Mouse (Mus musculus) CH12.LX (cell line): Measurements from ENCODE around the gene Ehd1. TPM values are rescaled to one million over a fixed set of nuclear protein-coding genes. Genes with fewer than 3 reads are reported as not detected.

Experiments used
- DNase-seq: peaks from one replicate; pipeline ENCODE4 v3.0.0-alpha.2; 2013; ENCODE audit errors: extremely low read depth
- H3K27ac ChIP-seq: 2 replicates; pipeline ENCODE4 v1.5.1; 2012; ENCODE audit warnings: low read depth, mild to moderate bottlenecking, control low read depth, moderate library complexity; ENCODE audit not compliant: insufficient read depth
- H3K27me3 ChIP-seq: replicated peaks from 2 replicates; pipeline ENCODE3; 2012; ENCODE audit warnings: inconsistent platforms
- H3K36me3 ChIP-seq, 2 experiments: replicated peaks in 1 of 2; 2 replicates each; pipeline versions ENCODE3 to v1.6.1; 2012; ENCODE audit warnings: inconsistent platforms in 1 of 2, low read length in 1 of 2, mild to moderate bottlenecking in 1 of 2, mixed read lengths in 1 of 2, moderate library complexity in 1 of 2; ENCODE audit not compliant: control insufficient read depth in 1 of 2, insufficient read depth in 1 of 2
- H3K4me1 ChIP-seq, 2 experiments: 2 replicates each; pipeline ENCODE4 v1.6.1; 2012; ENCODE audit warnings: inconsistent platforms in 1 of 2, moderate library complexity in 1 of 2; ENCODE audit not compliant: insufficient read depth in 2 of 2, control insufficient read depth in 1 of 2
- H3K4me2 ChIP-seq: 2 replicates; pipeline ENCODE4 v1.6.1; 2012; ENCODE audit warnings: low read depth, mild to moderate bottlenecking, control low read depth; ENCODE audit not compliant: poor library complexity, insufficient read depth, severe bottlenecking
- H3K4me3 ChIP-seq, 3 experiments: fragments of 150-350 bp in 1 of 3; sonication (generic) in 1 of 3; replicated peaks in 1 of 3; 2 replicates each; pipeline versions ENCODE3 to v1.5.1; 2011 to 2012; ENCODE audit warnings: low read depth in 2 of 3, low read length in 2 of 3, mild to moderate bottlenecking in 2 of 3, moderate library complexity in 2 of 3, control low read depth in 1 of 3, improper control_type of control experiment in 1 of 3, inconsistent platforms in 1 of 3, mixed read lengths in 1 of 3; ENCODE audit not compliant: poor library complexity in 1 of 3
- H3K79me2 ChIP-seq: replicated peaks from 2 replicates; pipeline ENCODE4 v1.6.1; 2012; ENCODE audit warnings: mild to moderate bottlenecking, moderate library complexity; ENCODE audit not compliant: control insufficient read depth, poor library complexity, insufficient read depth, severe bottlenecking; ENCODE audit errors: extremely low read depth
- H3K9ac ChIP-seq: 2 replicates; pipeline ENCODE4 v1.6.1; 2012; ENCODE audit warnings: low read depth, mild to moderate bottlenecking, control low read depth, moderate library complexity; ENCODE audit not compliant: insufficient read depth
- H3K9me3 ChIP-seq: replicated peaks from 2 replicates; pipeline ENCODE3; 2012; ENCODE audit warnings: low read length, inconsistent platforms, mixed read lengths
- BHLHE40 ChIP-seq: IDR thresholded peaks from 2 replicates; pipeline ENCODE4 v1.6.1; 2011; ENCODE audit warnings: mild to moderate bottlenecking, low read depth, low read length, improper control_type of control experiment
- CHD1 ChIP-seq: IDR thresholded peaks from 2 replicates; pipeline ENCODE4 v1.6.1; 2012; ENCODE audit warnings: low read depth, low read length, improper control_type of control experiment, inconsistent platforms
- CHD2 ChIP-seq: IDR thresholded peaks from 2 replicates; pipeline ENCODE4 v1.6.1; 2011; ENCODE audit warnings: low read length, improper control_type of control experiment
- CTCF ChIP-seq, 2 experiments: IDR thresholded peaks in 1 of 2; conservative IDR thresholded peaks in 1 of 2; 2 replicates each; pipeline ENCODE4 v1.5.1; 2011 to 2012; ENCODE audit warnings: low read depth in 2 of 2, low read length in 2 of 2, improper control_type of control experiment in 1 of 2, inconsistent platforms in 1 of 2, mild to moderate bottlenecking in 1 of 2, moderate library complexity in 1 of 2
- ELF1 ChIP-seq: IDR thresholded peaks from 2 replicates; pipeline ENCODE4 v1.6.1; 2014; ENCODE audit warnings: low read depth, mild to moderate bottlenecking, inconsistent platforms, low read length, improper control_type of control experiment
- EP300 ChIP-seq: IDR thresholded peaks from 2 replicates; pipeline ENCODE4 v1.6.1; 2011; ENCODE audit warnings: low read length, improper control_type of control experiment
- ETS1 ChIP-seq: conservative IDR thresholded peaks from 2 replicates; pipeline ENCODE4 v1.6.1; 2012; ENCODE audit warnings: low read depth, mild to moderate bottlenecking, inconsistent platforms, low read length, improper control_type of control experiment, moderate library complexity
- IRF4 ChIP-seq: IDR thresholded peaks from 2 replicates; pipeline ENCODE4 v1.6.1; 2014; ENCODE audit warnings: low read depth, mild to moderate bottlenecking, inconsistent platforms, low read length, improper control_type of control experiment
- JUN ChIP-seq: IDR thresholded peaks from 2 replicates; pipeline ENCODE4 v1.6.1; 2011; ENCODE audit warnings: low read depth, mild to moderate bottlenecking, low read length, improper control_type of control experiment, moderate library complexity; ENCODE audit not compliant: insufficient read depth
- JUND ChIP-seq: conservative IDR thresholded peaks from 2 replicates; pipeline ENCODE4 v1.6.1; 2011; ENCODE audit warnings: low read depth, low read length, improper control_type of control experiment
- MAX ChIP-seq: IDR thresholded peaks from 2 replicates; pipeline ENCODE4 v1.6.1; 2011; ENCODE audit warnings: low read length, improper control_type of control experiment
- MAZ ChIP-seq: IDR thresholded peaks from 2 replicates; pipeline ENCODE4 v1.6.1; 2012; ENCODE audit warnings: low read depth, mild to moderate bottlenecking, inconsistent platforms, low read length, improper control_type of control experiment, moderate library complexity
- MXI1 ChIP-seq: IDR thresholded peaks from 2 replicates; pipeline ENCODE4 v1.6.1; 2011; ENCODE audit warnings: mild to moderate bottlenecking, low read depth, low read length, improper control_type of control experiment
- NELFE ChIP-seq: IDR thresholded peaks from 2 replicates; pipeline ENCODE4 v1.6.1; 2011; ENCODE audit warnings: low read depth, low read length, improper control_type of control experiment
- RAD21 ChIP-seq: IDR thresholded peaks from 2 replicates; pipeline ENCODE4 v1.6.1; 2011; ENCODE audit warnings: low read depth, mild to moderate bottlenecking, low read length, improper control_type of control experiment, moderate library complexity
- RCOR1 ChIP-seq: conservative IDR thresholded peaks from 2 replicates; pipeline ENCODE4 v1.6.1; 2012; ENCODE audit warnings: low read depth, mild to moderate bottlenecking, inconsistent platforms, low read length, improper control_type of control experiment
- SIN3A ChIP-seq: IDR thresholded peaks from 2 replicates; pipeline ENCODE4 v1.6.1; 2012; ENCODE audit warnings: low read length, improper control_type of control experiment, inconsistent platforms
- TBP ChIP-seq: conservative IDR thresholded peaks from 2 replicates; pipeline ENCODE4 v1.6.1; 2011; ENCODE audit warnings: low read depth, low read length, improper control_type of control experiment
- TCF12 ChIP-seq: IDR thresholded peaks from 2 replicates; pipeline ENCODE4 v1.6.1; 2014; ENCODE audit warnings: low read depth, mild to moderate bottlenecking, inconsistent platforms, low read length, improper control_type of control experiment
- UBTF ChIP-seq: IDR thresholded peaks from 2 replicates; pipeline ENCODE4 v1.6.1; 2012; ENCODE audit warnings: low read depth, mild to moderate bottlenecking, inconsistent platforms, low read length, improper control_type of control experiment, moderate library complexity
- ZC3H11A ChIP-seq: IDR thresholded peaks from 2 replicates; pipeline ENCODE4 v1.6.1; 2012; ENCODE audit warnings: low read depth, mild to moderate bottlenecking, inconsistent platforms, low read length, improper control_type of control experiment
- ZMIZ1 ChIP-seq: IDR thresholded peaks from 2 replicates; pipeline ENCODE4 v1.6.1; 2012; ENCODE audit warnings: low read depth, mild to moderate bottlenecking, inconsistent platforms, low read length, improper control_type of control experiment
- dilution Hi-C: fragments of 300-500 bp; cut with MboI; formaldehyde crosslinking; loops from 2 replicates; pipeline ENCODE4 v1.14.3; 2020; ENCODE audit warnings: low sequenced_read_pairs; ENCODE audit not compliant: extremely low pct_unique_long_range_greater_than_20kb, extremely low pct_ligation_motif_present
- in situ Hi-C: fragments of 300-500 bp; cut with MboI; formaldehyde crosslinking; loops from 3 replicates; pipeline ENCODE4 v1.14.3; 2019; ENCODE audit warnings: low sequenced_read_pairs, low pct_ligation_motif_present, low pct_unique_long_range_greater_than_20kb, mixed read lengths
- polyA plus RNA-seq: library from polyadenylated mRNA; unstranded; fragments of >175 nt; gene quantifications from 2 replicates; pipeline ENCODE4 v1.2.1, GENCODE M21; 2012; ENCODE audit warnings: low read depth; ENCODE audit not compliant: insufficient read length
- total RNA-seq, 2 experiments: library from RNA; depleted of rRNA; stranded (reverse); fragments of 300-350 nt in 1 of 2; fragments of >200 nt in 1 of 2; gene quantifications; 2 replicates each; pipeline ENCODE4 v1.2.3; 2012 to 2014

Gene Ehd1
- total and polyA plus RNA-seq, 3 experiments: 131 to 400 (median 245) TPM

DNA sequence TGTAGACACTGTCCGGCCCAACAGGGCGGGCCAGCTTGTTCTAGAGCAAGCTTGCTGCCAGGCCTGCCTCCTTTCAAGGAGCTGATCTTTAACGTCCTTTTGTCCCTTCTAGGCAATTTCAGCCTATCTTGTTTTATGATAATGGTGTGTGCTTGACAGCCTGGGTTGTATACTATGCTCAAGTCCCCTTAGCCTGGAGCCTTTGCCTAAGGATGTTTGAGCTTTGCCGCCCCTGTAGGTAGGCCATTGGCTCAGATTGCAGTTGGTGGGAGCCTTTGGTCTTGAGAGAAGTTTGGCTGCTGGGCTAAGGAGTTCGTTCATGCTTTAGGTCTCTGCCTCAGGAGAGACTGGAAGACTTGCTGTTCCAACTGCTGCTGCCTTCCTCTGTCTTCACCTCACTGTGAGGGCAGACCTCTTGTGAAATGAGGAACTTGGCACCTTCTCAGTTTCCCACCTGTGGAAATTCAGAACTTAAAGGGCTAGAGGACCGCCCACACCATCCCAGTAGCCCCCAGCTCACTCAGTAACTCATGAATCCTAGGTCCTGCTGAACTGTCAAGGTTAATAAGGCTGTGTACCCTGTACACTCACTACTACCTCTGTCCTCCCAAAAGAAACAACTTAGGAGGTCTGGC is 2.0 kb downstream of the Ehd1 start:
- Histone ChIP-seq H3K27me3 (no peaks in the 10 kb centered on the region), H3K9me3 (no peaks in the 10 kb centered on the region), H3K36me3 (peaks cover 48 to 52% of the 10 kb centered on the region in 2 experiments), H3K27ac (peak overlapping the region; percentile 99), H3K4me2 (peak overlapping the region; percentile 69), H3K9ac (peak overlapping the region; percentile 92), H3K79me2 (peaks cover 60% of the 10 kb centered on the region), H3K4me1 (peaks cover 26 to 54% of the 10 kb centered on the region in 2 experiments), H3K4me3 (peak overlapping the region; percentile 70 to 99 (median 99))
- dilution Hi-C loops: no loop called here
- DNase-seq: no peak
- in situ Hi-C loops: no loop called here
- TF ChIP-seq TBP (0 out of 2 replicates have a peak, but pooled peaks have one; percentile 53), ZC3H11A (no peak), CHD1 (peak; percentile 31; the same call in 1 of the 2 replicates), EP300 (0 out of 2 replicates have a peak, but pooled peaks have one; percentile 32), ELF1 (0 out of 2 replicates have a peak, but pooled peaks have one; percentile 23), MXI1 (peak; percentile 70), MAZ (0 out of 2 replicates have a peak, but pooled peaks have one; percentile 67), SIN3A (peak; percentile 78), UBTF (0 out of 2 replicates have a peak, but pooled peaks have one; percentile 47), TCF12 (peak; percentile 65), CTCF (conservative IDR thresholded peaks at IDR 0.05 in 1 of 2, IDR thresholded peaks at IDR 0.05 in 1 of 2; ENCODE audit: low read depth in 2 of 2, low read length in 2 of 2) (no peak), BHLHE40 (peak; percentile 20; the same call in 1 of the 2 replicates), JUND (peak; percentile 44; the same call in 1 of the 2 replicates), ETS1 (peak; percentile 50; the same call in 1 of the 2 replicates), MAX (peak; percentile 46; the same call in 1 of the 2 replicates), NELFE (peak; percentile 40; the same call in 1 of the 2 replicates), RCOR1 (no peak; the same call in 1 of the 2 replicates), ZMIZ1 (peak; percentile 41; the same call in 1 of the 2 replicates), RAD21 (no peak), CHD2 (0 out of 2 replicates have a peak, but pooled peaks have one; percentile 49), JUN (no peak), IRF4 (no peak)
